Mouse (Mus musculus): ENCODE data around the gene Olfr1373.

GRCm38 (mm10) chr11:52109421-52109820, 35.9 kb downstream of the Olfr1373 start:
- no peak for TF ChIP-seq CTCF (IDR thresholded peaks at IDR 0.05; ENCODE audit: extremely low read depth, insufficient read length, insufficient replicate concordance, low read depth, low read length)
- no peak for TF ChIP-seq POLR2A (IDR thresholded peaks at IDR 0.05; ENCODE audit: low read depth, low read length)

All from small intestine, adult 2 months (tissue).